25 mouse cellular contexts compared by ENCODE assay signal in the genomic region with DNA sequence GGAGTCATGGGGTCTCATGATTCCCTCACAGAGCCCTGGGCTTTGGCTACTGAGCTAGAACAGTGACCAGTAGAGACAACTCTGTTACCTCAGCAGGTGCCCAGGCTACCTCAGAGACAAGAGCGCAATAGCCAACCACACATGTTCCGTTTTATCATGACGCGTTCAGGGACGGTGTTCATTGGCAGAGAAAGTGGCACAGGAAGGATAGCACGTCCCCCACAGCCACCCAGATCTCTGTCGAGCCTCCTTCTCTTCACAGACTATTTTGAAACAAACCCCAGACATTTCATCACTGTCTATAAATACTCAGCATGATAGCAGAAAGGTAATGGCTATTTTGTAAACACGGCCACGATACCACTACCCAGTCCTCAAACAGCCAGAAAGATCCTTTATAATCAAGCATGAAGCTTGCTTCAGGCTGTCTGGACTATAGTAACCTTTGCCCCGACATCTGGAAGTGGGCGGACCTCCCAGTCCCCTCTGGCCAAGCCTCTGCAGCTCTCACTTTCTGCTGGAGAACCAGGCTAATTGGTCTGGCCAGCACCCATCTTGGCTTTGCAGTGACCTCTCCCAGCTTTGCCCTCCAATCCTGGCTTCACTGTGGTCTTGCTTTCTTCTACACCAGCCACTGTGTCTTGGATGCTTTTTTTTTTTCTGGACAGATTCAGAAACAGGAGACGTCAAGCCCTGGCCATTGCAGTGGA. TPM values are rescaled to one million over a fixed set of nuclear protein-coding genes. Genes with fewer than 3 reads are reported as not detected.
A peak's percentile ranks its signal among the peaks of the same experiment; 100 is the strongest.
DNase-seq lines count a peak whose midpoint lies in the region; ATAC-seq and TF ChIP-seq lines count a peak whose summit lies in the region.
"Had no signal": no experiment of that assay in that cellular context is flagged by ENCODE, and none has a peak within 500 bp of the region (broad histone marks: within the 10 kb centered on the region; RNA-seq: fewer than 3 reads in every experiment).

No protein-coding gene starts in this region.

- 66% methylated on average over 12 of the region's 12 CpGs for WGBS in heart, embryonic 10.5 days
- 64% methylated on average over 12 of the region's 12 CpGs for WGBS in stomach, postnatal 0 days

- H3K4me2 ChIP-seq in stomach, postnatal 0 days (replicated peaks; ENCODE audit: low read depth): no peak overlapping the region
- H3K4me2 ChIP-seq: embryonic facial prominence, embryonic 13.5 days; forebrain, embryonic 13.5 days; hindbrain, embryonic 14.5 days; liver, embryonic 11.5 days had no signal

- no peaks in the 10 kb centered on the region for H3K27me3 ChIP-seq in heart, embryonic 10.5 days (ENCODE audit: insufficient read depth, poor library complexity, severe bottlenecking)
- H3K27me3 ChIP-seq in stomach, postnatal 0 days (ENCODE audit: control insufficient read depth, insufficient read depth, low read length): no peaks in the 10 kb centered on the region
- H3K27me3 ChIP-seq: embryonic facial prominence, embryonic 13.5 days; forebrain, embryonic 13.5 days had no signal

- TF ChIP-seq CTCF in stomach, postnatal 0 days (IDR thresholded peaks at IDR 0.05; ENCODE audit: low read depth): no peak

- no peak overlapping the region for H3K9ac ChIP-seq in stomach, postnatal 0 days (ENCODE audit: low read length)
- H3K9ac ChIP-seq: embryonic facial prominence, embryonic 13.5 days; forebrain, embryonic 13.5 days; hindbrain, embryonic 14.5 days had no signal

- peak; percentile 81 for ATAC-seq in frontal cortex, adult (ENCODE audit: low TSS enrichment)
- no peak for ATAC-seq in stomach, postnatal 0 days (ENCODE audit: low FRiP score, low TSS enrichment)
- ATAC-seq: forebrain, embryonic 13.5 days had no signal

- no peak for TF ChIP-seq EP300 in stomach, postnatal 0 days (optimal IDR thresholded peaks at IDR 0.05)

- no peak for DNase-seq in frontal cortex, postnatal 10 days (ENCODE audit: low spot score in 2 of 2)
- peak; percentile 24 for DNase-seq in heart, adult 8-10 months (ENCODE audit: low spot score)
- no peak for DNase-seq in heart, embryonic 10.5 days (ENCODE audit: low spot score)
- peak; percentile 20 for DNase-seq in retina, postnatal 1 day
- DNase-seq in retina, embryonic 14.5 days (ENCODE audit: low spot score): no peak
- DNase-seq in stomach, postnatal 0 days (ENCODE audit: low spot score): no peak
- DNase-seq in kidney, postnatal 10 days: no peak
- DNase-seq: adrenal gland, postnatal 25 days; cerebellum, adult 9-10 months; kidney, adult 9 months; kidney, postnatal 25 days; lung, adult 18-20 months; midbrain, embryonic 14.5 days; right cerebral cortex, postnatal 25 days; spleen, adult 18-20 months; thymus, postnatal 14 days had no signal

- no peak overlapping the region for H3K4me3 ChIP-seq in heart, embryonic 10.5 days
- H3K4me3 ChIP-seq in stomach, postnatal 0 days (ENCODE audit: low read depth, low read length): no peak overlapping the region
- H3K4me3 ChIP-seq: embryonic facial prominence, embryonic 13.5 days; erythroblast, embryonic 14.5 days; forebrain, embryonic 13.5 days; layer of hippocampus, adult 2 months had no signal

- H3K27ac ChIP-seq in heart, embryonic 10.5 days: no peak overlapping the region
- no peak overlapping the region for H3K27ac ChIP-seq in stomach, postnatal 0 days (replicated peaks)
- H3K27ac ChIP-seq: embryonic facial prominence, embryonic 13.5 days; forebrain, embryonic 13.5 days; hindbrain, embryonic 14.5 days; layer of hippocampus, adult 2 months had no signal

- no peaks in the 10 kb centered on the region for H3K36me3 ChIP-seq in heart, embryonic 10.5 days
- H3K36me3 ChIP-seq in stomach, postnatal 0 days (ENCODE audit: control insufficient read depth, insufficient read depth, low read length): no peaks in the 10 kb centered on the region
- H3K36me3 ChIP-seq: embryonic facial prominence, embryonic 13.5 days had no signal

- H3K4me1 ChIP-seq in heart, embryonic 10.5 days: 0 out of 2 replicates have a peak, but pooled peaks cover 6% of the 10 kb centered on the region
- no peaks in the 10 kb centered on the region for H3K4me1 ChIP-seq in stomach, postnatal 0 days (replicated peaks; ENCODE audit: control insufficient read depth, insufficient read depth)
- H3K4me1 ChIP-seq: embryonic facial prominence, embryonic 13.5 days; forebrain, embryonic 13.5 days had no signal

- no peaks in the 10 kb centered on the region for H3K9me3 ChIP-seq in heart, embryonic 10.5 days
- no peaks in the 10 kb centered on the region for H3K9me3 ChIP-seq in stomach, postnatal 0 days (ENCODE audit: control insufficient read depth, low read length)
- H3K9me3 ChIP-seq: embryonic facial prominence, embryonic 13.5 days; forebrain, embryonic 13.5 days had no signal

RNA-seq across cellular contexts. Expression of a gene that starts 11.5 kb away (rescaled TPM):
- total RNA-seq in heart, adult 8-10 months (2022): under 1 TPM in 2 of 4 experiments, not detected in 2; 0.06 to 0.09 TPM
- polyA plus RNA-seq in heart, embryonic 10.5 days (2016; fragmentation: Nextera tagmentation; extraction: Ambion mirVana): 0.24 TPM in 1 of 2 replicates, not detected in the other
- polyA plus RNA-seq in stomach, postnatal 0 days (2015; fragmentation: Nextera tagmentation; extraction: Ambion mirVana): 0.55 and 1.1 TPM in 2 replicates
- total RNA-seq: megakaryocyte-erythroid progenitor cell, adult 5-6 weeks had no signal
- polyA plus RNA-seq: erythroblast, embryonic 14.5 days; limb, embryonic 11.5 days had no signal

Comparison
In these comparisons a context has a peak if more than half of its experiments do, and no peak if none do; other contexts are left out.
1. DNase-seq: peak in heart, adult 8-10 months (single experiment) and retina, postnatal 1 day (single experiment); none in frontal cortex, postnatal 10 days (0 of 2), heart, embryonic 10.5 days (single experiment), retina, embryonic 14.5 days (single experiment), stomach, postnatal 0 days (single experiment) and kidney, postnatal 10 days (single experiment).